Mouse (Mus musculus) adrenal gland, postnatal 36 days (tissue): Measurements from ENCODE around the gene Ap1m1. TPM values are rescaled to one million over a fixed set of nuclear protein-coding genes. Genes with fewer than 3 reads are reported as not detected.

Experiments used
- DNase-seq, 2 experiments: peaks; one replicate each; pipeline ENCODE4 v3.0.0; 2021; ENCODE audit warnings: mixed read lengths in 1 of 2
- total RNA-seq, 2 experiments: library from RNA; stranded (reverse); gene quantifications; 2 replicates each; pipeline ENCODE4 v1.2.3; 2021

Ap1m1 gene
- total RNA-seq, 2 experiments from 2014 or later, result 59.4 to 61.3 TPM

DNA sequence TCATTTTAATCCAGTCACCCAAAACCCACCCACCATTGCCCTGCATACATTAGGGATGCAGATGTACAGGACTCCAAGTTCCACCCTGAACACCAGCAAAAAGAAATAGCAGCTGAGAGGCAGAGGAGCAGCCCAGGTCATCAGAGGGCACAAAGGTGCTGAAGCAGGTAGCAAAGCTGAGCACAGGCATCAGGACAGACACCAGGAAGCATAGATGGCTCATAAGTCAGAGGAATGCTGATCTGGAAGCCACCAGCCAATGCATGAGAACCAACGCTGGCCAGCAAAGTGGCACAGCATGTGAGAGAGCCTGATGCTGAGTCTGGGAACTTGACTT is 18.1 kb downstream of the Ap1m1 start:
- DNase-seq, result no peak

DNA sequence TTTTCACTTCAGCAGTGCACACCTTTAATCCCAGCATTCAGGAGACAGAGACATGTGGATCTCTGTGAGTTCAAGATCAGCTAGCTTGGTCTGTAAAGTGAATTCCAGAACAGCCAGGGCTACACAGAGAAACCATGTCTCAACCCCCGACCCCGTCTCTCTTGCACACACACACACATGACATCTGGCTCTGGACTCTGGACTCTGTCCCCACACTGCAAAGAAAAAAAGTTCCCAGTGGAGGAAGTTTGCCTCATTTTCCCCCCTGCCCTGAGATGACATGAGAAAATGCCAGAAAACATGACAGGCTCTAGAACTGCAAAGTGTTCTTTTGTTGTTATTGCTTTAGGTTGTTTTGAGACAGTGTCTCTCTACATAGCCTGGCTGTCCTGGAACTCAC is 20.0 kb downstream of the Ap1m1 start:
- DNase-seq, result no peak

DNA sequence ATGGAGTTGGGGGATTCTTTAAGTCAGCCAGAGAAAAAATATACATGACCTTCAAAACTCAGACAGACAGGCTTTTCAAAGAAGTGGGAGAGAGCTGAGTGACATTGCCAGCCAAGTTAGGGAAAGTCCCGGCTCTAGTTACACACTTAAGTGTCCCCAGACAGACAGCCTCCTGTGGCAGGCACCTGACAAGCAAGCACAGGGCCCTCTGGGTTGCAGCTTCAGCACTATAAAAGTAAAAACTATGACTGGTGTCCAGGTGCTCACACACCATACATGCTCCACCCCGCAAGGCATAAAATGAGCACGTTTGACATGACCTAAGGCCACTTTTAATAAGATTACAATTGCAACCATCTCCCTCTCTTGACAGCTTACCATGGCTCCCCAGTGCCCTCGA is 20.8 kb downstream of the Ap1m1 start:
- no peak for DNase-seq

DNA sequence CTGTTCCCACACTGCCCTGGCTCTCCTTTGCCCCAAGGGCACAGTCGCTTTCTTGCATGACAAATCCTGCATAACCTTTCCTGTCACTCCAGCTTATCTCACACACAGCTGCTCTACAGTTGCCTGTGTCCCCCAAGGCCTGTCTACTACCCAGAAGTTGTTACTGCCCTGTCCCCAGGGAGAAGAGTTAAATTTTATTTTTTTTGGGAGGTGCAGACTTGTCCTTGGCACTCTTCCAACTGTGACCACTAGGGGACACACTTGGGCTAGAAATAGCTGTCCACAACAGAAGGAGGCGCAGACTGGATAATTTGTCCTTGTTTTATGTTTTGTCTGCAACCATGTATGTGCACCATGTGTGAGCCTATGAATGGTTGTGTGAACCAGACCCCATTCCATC is 21.2 kb downstream of the Ap1m1 start:
- peak; percentile 56 to 74 for DNase-seq

DNA sequence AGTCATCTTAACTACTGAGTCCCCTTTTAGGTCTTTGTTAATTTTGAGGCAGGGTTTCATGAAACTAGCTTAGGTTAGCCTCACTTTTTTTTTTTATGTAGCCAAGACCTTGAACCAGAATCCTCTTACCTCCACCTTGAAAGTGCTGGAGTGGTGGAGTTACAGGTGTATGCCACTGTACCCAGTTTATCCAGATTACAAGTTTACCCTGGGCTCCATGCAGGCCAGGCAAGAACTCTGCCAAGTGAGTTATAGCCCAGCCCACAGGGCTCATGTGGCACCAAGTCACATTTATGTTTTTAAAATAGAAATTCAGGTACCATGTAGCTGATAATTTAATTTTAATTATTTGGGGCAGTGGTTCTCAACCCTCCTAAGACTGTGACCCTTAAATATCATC is 21.6 kb downstream of the Ap1m1 start:
- no peak for DNase-seq

DNA sequence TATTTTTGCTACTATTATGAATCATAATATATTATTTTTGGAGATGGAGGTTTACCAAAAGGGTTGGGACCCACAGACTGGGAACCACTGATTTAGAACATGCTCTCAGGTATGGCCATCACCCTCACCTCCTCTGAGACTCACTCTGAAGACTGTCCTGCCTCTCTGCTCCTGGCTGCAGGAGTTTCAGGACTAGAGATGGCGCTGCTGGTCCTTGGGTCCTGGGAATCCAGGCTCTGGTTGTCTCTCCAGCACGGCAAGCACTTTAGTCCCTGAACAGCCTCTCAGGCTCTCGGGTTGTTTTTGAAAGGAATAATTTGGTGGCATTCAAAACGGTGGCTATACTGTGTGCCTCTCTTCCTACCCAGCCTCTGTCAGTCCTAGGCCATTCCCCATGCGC is 22.1 kb downstream of the Ap1m1 start:
- peak; percentile 65 to 68 for DNase-seq

DNA sequence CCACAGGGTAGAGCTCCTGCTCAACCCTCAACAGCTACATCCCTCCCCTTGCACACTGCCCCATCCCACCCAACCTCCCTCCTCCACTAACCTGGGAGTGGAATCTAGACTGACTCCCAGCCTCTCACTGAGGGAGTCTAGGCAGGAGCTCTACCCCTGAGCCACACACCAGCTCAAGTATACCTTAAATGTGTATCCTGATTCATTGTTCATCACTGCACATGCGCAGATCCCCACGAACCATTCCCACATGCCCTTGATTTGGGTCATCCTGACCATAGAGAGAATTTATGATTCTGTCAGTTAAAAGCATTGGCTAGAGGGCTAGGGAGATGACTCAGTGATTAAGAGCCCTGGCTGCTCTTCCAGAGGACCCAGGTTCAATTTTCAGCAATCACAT is 22.9 kb downstream of the Ap1m1 start:
- DNase-seq, result peak; percentile 81 to 86

DNA sequence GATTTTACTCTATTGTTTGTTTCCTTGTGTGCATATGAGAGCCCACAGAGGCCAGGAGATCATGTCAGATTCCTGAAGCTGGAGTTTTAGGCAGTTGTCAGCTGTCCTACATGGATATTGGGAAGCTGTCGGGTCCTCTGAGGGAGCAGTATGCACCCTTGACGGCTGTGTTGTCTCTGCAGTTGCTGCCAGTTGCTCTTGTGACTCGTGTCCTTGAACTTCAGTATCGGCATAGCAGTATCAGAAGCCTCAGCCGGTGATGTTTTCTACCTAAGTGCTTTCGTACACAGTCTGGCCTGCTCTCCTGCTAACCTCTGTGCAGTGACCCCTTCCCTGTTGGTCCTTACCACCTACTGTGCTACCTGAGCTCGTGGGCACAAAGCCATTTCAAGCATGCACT is 23.6 kb downstream of the Ap1m1 start:
- DNase-seq, result peak; percentile 55 to 66

DNA sequence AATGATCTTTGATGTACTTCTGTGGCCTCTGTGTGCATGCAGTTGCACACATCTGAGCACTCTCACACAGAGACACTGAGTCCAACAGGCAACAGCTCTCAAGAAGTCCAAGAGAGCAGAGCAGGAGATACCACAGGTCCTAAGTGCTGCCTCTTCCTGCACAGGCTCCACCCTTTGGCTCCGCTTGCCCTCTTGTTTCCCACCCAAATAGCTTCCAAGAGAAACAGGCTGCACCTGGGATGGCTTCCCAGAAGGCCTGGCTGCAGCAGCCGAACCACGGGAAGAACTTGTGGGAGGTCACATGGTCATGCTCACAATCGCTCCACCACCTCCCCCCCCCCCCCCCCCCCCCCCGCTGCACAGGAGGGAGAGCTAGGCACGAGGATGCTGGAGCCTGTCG is 25.5 kb downstream of the Ap1m1 start:
- peak; percentile 39 to 51 for DNase-seq

DNA sequence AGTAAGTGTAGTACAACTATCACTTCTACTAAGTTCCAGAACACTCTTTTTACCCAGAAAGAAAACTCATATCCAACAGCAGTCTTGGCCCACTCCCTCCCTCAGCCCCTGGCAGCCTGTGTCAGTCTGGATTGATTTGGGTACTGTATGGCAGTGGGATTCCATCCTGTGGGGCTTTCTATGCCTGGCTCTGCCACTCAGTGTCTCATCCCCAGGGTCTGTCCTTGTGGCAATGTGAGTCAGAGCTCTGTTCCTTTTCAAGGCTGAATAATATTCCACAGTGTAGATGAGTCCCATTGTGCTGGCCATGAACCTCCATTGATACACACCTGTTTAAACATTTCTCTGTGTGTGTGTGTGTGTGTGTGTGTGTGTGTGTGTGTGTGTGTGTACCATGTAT is 26.9 kb downstream of the Ap1m1 start:
- no peak for DNase-seq

DNA sequence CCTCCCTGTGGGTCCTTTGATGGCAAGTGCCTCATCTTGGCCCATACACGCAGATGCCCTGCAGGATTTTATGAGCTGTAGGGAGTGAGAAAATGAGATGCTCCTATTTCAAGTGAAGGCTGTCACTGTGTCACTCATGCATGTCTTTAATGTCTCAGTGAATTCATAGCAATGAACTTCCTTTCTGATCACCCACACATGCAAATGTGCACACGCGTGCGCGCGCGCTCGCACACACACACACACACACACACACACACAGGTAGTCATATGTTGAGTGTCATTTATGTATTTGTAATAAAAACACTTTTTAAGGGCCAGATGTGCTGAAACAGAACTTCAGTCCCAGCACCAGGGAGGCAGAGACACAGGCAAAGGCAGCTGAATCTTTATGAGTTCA is 27.3 kb downstream of the Ap1m1 start:
- DNase-seq, result no peak

DNA sequence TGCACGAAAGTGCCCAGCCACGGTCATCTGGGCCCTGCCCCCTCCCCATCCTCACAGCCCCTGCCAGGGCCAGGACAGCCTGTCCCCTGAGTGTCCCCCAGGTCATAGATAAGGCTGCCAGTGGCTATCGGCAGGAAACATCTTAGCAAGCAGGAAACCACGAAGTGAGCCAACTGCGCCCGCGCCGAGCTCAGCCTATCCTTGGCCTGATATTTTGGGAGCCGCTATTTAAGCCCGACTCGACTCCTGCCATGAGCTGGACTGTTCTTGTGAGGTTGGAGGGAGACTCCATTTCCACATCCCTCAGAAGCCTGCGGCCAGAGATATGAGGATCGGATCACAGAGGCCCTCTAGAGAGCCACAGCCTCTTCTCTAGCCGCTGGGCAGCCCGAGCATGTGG is 28.5 kb downstream of the Ap1m1 start:
- peak; percentile 61 to 77 for DNase-seq

DNA sequence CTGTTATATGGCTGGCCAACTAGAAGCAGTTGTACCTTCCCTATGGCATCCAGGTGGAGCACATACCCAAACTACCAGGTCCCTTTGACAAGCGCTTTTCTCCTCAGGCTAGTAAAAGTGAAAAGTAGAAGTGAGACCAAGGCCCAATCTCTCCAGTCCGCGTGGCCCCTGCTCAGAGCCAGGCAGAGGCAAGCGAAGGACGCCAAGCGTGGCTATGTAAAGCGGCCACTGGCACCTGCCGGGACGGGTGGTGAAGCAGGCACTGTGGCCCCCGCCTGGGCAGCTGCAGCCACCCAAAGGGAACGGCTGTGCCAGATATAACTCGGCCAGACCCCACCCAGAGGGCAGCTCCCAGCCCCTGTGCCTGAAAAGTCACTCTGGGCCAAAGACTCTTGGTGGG is 30.8 kb downstream of the Ap1m1 start:
- no peak for DNase-seq

DNA sequence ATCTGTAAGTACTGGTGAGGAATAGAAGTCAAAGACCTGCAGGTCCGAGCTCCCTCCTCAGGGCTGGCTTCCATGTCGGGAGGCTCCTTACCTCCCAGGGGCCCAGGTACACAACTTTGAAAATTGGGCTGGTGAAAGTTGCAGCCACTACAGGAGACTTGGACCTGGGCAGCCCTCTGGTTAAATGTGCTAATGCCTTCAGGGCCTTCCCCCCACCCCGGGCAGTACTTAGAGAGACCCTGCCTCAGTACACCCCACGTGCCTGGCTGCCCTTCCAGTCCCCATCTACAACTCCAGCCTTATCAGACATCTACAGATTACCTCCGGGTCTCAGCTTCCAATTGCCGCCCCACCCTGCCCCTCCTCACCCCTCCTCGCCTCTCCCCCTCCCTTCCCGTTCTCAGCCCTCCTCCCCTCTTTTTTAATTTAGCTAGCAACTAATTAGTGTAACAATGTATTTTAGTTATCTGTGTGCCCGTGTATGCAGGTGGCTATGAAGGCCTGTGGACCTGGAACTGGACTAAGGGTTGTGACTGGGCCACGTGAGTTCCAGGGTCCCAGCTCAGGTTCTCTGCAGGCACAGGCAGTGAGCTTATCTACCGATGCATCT is 31.3 kb downstream of the Ap1m1 start:
- no peak for DNase-seq

DNA sequence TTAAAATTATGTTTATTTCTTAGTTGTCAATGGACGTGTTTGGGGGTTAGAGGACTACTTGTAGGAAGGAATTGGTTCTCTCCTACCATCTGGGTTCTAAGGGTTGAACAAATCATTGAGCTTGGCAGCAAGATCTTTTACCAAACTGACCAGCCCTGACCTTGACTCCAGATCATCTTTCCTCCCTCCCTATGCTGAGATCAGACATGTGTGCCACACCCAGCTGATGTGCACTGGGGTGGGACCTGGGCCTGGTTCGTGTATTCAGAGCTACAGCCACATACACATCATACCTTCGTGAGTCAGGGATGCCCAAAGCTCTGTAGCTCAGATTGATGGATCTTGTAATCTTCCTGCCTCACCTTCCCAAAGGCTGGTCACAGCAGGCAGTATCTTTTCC is 31.9 kb downstream of the Ap1m1 start:
- peak in 1 of 2 experiments; percentile 15 for DNase-seq

DNA sequence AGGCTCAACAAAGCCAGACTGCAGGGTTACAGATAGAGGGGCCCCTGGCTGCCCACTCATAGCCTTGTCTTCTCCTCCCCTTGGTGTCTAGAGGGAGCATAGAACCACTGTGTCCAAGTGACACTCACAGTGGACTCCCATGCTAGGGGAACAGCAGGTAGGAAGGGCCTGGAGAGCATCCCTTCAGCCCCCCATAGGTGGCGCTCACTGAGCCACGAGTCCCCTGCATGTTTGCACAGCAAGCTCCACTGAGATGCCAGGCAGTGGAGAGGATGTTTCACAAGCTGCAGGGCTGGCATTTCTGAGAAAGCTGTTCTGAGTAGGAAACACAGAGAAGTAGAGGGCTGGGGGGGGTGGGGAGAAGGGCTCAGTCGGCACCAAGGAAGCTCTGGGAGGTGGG is 32.5 kb downstream of the Ap1m1 start:
- DNase-seq, result peak; percentile 74 to 88

DNA sequence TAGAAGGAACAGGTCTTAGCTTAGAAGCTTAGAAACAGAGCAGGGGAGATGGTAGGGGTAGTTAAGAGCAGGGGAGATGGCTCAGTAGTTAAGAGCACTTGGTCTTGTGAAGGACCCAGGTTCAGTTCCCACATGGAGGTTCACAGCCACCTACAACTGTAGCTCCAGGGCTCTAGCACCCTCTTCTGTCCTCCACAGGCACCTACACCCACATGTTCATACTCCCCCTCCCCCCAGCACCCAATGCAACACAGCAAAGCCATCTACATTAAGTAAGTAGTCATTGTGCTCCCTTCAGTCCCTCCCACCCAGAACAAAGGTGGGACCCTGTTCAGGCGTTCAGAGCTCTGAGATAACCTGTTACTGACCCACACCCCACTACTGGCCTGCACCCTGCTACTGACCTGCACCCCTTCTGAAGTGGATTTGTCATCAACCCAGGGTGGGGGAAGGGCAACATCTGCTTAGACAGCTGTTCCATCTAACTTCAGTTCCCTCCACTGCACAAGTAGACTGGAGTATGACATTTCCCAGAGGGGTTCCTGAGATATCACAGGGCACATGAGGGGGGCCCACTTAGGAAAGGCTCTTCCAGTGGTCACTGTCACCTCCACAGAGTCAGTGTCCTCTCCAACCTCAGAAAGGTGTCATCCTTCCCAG is 33.4 kb downstream of the Ap1m1 start:
- no peak for DNase-seq

DNA sequence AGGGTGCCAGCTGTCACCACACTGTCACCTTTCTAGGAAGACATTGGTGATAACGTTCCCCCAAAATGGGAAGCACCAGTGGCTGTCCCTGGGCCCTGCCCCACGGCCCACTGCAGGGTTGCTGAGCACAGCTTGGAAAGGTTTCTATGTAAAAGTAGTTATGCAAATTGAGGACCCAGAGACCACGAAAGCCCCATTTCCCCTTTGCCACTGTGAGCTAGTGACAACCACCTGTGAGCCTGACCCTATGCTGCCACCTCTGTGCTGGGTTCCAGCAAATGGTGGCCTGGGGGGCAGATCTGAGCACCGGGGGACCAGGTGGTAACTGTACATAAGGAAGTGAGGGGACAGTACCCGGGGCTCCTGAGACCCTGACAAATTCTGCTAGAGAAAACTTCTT is 34.0 kb downstream of the Ap1m1 start:
- DNase-seq, result no peak

DNA sequence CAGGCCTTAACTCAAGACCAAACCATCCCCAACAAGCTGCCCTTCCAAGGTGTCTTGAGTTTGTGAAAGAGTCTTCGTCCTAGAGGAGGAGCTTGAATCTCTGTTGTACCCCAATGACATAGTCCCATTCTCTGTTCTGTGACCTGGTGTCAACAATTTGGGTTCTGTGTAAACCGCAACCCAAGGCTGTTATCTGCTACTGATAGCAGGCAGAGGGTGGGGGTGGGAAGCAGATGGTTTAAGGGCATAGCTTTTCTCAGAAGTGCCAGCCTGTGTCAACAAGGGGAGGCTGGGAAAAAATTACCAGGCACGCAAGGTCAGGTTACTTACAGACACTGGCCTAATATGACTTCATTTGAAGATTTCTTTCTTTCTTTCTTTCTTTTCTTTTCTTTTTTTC is 37.4 kb downstream of the Ap1m1 start:
- no peak for DNase-seq

DNA sequence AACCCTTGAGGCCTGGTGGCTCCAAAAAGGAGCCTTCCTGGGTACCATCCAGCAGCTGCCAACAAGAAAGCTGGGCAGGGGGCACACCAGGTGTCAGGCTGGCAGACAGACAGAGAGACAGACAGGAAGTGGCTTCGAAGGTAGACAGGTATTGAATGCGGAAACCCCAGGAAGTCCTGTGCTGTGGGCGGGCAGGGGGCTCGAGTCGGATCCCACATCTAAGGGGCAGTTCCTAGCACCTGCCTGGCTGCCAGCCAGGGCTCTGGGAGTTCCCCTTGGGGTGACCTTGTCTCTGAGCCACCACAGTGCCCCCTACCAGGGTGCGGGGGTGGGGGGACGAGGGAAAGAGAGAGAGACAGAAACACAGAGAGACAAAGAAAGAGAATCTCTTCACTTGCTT is 39.3 kb downstream of the Ap1m1 start:
- DNase-seq, result no peak

DNA sequence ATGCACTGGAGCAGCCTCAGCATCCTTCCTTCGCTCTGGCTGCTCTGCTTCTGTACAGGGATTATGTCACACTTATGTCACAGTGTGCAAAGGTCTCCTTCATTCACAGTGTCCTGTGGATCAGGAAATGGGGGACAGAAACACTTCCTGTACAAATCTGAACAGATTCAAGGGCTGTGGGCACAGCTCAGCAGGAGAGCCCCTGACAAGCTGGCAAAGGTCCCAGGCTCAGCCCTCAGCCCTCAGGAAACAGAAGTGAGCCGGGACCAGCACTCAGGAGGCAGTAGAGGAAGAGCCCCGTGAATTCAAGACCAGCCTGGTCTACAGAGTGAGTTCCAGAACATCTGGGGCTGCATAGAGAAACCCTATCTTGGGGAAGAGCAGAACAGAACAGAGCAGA is 41.8 kb downstream of the Ap1m1 start:
- peak; percentile 58 to 66 for DNase-seq

DNA sequence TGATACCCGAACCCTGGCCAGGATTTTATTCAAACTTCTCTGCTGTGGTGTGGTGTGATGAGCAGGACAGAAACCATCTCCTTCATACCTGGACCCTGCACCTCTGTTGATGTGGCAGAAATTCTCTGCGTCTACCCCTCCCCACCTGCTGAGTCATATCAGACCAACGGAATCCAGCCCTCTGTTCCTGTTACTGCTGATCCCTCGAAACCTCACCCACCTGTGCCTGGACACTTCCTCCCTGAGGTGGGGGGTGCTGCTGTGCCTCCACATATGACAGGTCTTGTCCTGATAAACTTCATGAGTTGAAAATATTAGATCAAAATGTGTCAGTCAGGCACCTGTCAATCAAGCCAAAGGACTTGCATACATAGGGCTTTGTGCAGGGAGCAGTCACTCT is 45.5 kb downstream of the Ap1m1 start:
- no peak for DNase-seq

DNA sequence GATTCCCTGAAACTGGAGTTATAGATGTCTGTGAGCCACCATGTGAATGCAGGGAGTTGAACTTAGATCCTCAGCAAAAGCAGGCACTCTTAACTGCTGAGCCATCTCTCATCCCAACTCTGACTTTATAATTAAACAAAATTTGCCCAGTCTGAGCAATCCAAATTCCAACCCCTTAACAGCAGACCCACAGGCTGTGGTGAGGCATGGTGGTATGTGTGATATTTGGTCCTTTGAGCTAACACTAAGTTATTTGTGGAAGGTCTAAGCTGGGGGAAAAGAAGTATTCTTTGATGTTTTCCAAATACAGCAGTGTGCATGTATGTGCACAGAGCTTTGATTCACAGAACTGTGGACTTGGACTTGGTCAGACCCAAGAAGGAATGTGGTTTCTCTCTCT is 49.2 kb downstream of the Ap1m1 start:
- no peak for DNase-seq

DNA sequence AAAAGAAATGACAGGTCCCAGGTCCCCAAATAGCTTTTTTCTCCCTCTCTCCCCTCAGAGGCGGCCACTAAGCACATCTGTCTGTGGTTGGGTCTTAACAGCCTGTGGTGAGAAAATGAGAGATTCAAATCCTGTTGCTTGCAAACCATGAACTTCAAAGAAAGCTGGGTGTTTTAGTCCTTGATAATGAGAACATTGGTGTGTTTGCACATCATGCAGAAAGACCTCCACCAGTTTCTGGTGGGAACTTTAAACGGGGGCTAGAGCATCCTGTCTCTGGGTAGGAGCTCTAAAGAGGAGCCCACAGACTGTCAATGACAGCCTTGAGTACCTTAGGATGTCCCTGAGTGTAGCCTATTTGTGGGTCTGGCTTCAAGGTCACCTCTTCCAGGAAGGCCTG is 51.3 kb downstream of the Ap1m1 start:
- DNase-seq, result no peak

DNA sequence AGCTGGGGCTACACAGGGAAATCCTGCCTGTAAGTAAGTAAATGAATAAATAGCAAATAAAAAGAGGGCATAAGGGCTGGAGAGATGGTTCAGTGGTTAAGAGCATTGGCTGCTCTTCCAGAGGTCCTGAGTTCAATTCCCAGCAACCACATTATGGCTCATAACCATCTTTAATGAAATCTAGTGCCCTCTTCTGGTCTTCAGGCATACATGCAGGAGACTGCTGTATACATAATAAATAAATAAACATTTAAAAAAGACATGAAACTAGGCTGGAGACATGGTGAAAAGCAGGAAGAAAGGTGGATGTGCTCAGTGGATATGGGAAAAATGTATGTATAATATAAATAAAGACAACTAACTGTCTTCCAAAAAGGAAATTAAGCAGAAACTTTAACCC is 53.5 kb downstream of the Ap1m1 start:
- DNase-seq, result no peak
